Mouse (Mus musculus) cerebellum, postnatal 25 days (tissue): ENCODE results near the gene Pex10.

Experiments
- DNase-seq, 2 experiments: peaks; one replicate each; pipeline ENCODE4 v3.0.0; 2021; ENCODE audit warnings: mixed read lengths in 2 of 2

Pex10 gene

DNA sequence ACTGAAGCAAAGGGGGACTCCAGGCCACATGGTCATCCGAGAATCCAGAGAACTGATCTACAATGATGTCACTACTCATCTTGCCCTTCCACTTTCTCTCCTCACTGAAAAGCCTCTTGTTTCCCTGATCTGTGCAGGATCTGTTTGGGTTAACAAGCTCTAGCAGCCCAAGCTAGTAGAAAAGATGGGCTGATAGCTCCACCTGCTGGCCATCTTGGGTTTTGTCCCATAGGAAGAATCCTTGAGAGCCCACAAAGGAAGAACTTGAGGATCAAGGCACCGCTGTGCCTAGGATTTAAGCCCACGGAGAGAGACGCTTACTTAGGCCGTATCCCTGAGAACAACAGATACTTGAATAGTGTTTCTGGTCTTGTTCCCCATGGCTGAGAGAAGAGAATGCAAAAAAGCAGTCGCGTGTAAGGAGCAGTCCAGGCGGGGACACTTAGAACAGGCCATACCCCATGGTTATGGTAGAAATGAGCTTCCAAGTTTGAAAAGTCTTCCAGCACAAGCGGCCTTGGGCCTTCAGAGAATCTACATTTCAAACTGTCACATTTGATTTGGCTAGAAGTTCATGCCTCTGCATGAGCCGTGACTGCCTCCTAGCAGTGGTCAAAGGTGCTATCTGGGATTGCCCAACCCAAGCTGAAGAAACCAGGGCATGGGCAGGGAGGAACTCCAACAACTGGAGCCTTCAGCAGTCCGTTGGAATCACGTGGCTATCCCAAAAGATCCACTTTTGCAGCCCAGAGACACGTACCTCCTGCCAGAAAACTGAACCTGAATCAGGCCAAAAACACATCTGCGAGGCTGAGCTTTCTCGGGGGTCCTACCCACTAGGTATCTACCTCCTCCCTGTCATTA, 614 bp upstream of the Pex10 start:
- DNase-seq = peak; percentile 92 to 94

DNA sequence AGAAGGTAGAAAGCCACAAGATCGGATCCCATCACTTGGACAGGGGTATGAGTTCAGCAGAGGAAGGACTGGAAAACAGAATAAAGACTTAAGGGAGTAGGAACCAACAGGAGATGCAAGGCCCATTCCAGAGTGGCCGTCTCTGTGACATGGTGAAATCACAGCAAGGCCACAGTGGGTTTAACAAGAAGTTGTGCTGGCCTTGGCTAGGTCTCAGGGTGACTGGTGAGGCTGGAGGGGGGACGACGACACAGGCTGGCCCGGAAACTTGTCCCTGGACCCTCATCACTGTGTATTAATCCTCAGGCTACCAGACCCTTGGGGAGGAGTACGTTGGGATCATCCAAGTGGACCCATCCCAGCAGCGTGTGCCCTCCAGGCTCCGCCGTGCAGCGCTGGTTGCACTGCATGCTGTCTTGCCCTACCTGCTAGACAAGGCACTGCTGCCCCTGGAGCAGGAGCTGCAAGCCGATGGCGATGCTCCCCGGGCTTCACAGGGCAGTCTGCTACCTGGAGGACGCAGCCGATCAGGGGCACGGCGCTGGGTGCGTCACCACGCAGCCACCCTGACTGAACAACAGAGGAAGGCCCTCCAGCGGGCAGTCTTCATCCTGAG, 1.6 kb downstream of the Pex10 start:
- DNase-seq = peak; percentile 41 to 50

DNA sequence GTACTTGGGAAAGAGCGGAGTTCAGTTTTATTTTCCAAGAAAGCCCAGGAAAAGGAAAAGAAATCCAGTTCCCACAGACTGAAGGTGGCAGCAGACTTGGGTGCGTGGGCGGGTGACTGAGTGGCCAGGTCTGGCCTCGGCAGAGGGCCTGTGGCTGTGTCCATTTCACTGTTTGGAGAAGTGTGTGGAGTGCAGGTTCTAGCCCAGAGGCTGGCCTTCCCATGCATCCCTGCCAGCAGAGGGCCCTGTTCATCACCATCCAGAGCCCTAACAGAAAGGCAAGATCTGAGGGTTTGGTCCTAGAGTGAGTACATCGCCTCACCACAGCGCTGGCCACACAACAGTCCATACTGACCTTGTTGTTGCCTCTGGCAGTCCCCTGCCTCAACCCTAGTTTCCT, 2.4 kb downstream of the Pex10 start:
- DNase-seq = peak; percentile 72 to 79

DNA sequence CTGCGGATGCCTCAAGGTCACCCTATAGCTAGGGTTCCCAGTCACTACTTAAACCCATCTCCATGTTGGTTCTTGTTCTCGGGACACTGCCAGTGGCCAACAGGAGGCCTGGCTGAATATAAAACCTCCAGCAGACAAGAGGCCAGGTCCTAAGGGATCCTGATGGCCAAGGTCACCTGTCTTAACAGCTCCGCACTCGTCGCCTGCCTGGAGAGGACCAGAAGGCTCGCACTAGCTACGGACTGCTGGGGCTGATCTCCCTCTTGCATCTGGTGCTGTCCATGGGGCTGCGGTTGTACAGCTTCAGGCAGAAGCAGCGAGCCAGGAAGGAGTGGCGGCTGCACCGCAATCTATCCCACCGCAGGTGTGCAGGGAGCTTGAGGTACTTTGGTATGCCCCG, 3.4 kb downstream of the Pex10 start:
- DNase-seq = peak in 1 of 2 experiments; percentile 33

DNA sequence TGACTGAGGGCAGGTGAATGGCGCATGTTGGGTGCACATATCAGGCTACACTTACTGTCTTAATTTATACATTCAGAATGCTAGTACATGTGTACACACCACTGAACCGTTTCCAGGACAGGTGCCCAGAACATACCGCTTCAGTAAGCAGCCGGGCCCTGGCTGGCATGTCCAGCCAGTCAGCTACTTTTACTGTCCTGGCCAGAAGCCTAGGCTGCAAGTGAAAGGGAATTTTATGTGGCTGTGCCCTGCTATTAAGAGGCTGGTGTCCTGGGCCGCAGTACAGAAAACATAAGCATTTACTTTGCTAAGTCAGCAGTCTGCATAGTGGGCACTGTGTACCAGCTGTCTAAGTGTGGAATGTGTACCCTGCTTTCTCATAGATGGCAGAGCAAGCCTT, 4.1 kb downstream of the Pex10 start:
- DNase-seq = peak; percentile 44 to 53

DNA sequence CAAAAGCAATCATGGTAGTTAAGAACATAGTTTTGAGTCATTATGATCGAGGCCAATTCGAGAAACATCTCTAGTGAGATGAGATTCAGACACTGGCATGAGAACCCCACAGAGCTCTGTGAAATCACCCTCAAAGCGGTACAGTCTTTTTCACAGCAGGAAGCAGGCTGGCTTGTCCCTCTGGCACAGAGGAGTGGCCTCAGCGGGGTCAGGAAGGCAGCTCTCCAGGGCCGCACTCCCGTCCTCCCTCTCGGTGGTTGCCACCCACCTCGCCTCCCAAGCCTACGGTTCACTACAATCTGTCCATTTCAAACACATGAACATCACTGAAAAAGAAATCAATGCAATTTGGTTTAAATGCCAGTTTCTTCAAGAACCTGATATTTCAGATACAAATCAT, 7.6 kb downstream of the Pex10 start:
- DNase-seq = peak; percentile 60 to 63

DNA sequence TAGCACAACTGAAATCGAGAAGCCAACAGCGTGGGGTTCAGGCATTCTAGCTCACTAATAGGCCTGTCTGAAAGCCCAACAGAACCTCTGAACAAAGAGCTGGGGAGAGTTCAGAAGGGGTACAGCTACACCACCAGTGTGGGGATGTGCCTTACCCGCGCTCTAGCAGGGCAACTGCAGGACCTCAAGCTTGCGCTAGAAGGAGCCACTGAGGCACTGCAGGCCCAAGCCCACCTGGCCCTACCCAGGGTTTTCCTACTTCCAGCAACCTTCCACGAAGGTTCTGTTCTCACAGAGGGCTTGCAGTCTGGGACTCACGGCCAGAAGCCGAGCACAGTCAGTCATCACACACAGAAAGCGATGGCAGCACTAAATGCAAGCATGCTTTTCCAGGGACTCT, 8.3 kb downstream of the Pex10 start:
- DNase-seq = peak in 1 of 2 experiments; percentile 37

DNA sequence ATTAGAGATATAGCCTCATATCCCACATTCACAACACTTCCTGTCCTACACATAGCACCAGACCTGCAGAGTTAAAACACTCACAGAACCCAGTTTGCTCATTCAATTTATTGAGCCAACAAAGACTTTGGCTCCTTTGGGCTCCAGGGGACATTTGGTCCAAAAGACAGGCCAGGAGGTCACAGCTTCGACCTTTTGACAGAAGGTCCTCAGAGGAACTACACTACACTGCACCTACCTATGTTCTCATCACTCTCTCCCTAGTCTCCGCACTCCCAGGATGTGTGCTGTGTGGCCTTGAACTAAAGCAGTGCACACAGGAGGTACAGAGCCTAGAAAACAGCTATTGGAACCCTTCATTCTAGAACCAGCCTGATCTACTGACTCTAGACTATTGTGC, 9.0 kb downstream of the Pex10 start:
- no peak for DNase-seq

DNA sequence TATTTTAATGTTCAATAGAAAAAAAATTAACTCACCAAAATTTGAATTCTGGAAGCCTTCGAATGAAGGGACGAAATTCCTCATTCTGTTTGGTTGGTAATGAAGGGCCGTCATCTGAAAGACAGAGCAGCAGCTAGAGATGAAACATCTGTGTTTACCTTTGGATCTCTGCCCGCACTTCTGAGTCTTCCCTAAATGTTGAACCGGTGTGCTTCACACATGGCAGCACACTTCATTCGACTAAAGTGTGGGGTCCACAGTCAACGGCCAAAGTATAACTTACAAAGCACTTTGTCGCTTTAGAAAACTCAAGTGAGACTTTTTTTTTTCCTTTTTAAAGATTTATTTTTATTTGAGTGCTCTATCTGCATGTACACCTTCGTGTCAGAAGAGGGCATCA, 9.9 kb downstream of the Pex10 start:
- no peak for DNase-seq

DNA sequence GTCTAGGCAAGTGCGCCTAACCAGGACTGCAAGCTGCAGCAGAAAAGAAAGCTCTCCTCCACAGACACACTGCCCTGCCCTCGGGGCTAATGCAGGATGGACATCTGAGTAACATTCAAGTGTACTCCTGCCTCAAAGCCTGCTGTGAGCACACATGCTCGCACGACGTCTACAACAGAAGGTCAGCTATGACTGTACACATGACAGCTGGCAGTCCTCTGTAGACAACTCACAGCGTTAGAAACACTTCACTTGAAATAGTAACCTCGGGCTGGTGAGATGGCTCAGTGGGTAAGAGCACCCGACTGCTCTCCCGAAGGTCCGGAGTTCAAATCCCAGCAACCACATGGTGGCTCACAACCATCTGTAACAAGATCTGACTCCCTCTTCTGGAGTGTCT, 12.0 kb downstream of the Pex10 start:
- DNase-seq = peak; percentile 60 to 68

DNA sequence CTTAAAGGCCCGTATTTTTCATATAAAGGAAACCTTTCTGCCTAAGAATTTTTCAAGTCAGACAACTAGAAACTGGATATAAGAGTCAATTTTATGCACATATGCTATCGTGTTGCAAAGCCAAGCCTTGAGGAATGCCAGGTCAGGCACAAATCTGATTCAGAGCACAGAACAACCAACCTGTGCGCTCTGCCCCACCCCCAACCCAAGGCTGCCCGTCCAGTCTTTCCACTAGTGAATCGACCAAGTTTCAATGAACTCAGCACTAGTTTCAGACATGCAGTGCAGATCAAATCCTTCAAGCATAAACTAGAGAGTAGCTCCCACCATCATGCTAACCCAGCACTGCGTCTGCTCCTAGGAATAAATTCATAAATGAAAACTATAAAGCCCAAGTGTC, 12.8 kb downstream of the Pex10 start:
- DNase-seq = no peak

DNA sequence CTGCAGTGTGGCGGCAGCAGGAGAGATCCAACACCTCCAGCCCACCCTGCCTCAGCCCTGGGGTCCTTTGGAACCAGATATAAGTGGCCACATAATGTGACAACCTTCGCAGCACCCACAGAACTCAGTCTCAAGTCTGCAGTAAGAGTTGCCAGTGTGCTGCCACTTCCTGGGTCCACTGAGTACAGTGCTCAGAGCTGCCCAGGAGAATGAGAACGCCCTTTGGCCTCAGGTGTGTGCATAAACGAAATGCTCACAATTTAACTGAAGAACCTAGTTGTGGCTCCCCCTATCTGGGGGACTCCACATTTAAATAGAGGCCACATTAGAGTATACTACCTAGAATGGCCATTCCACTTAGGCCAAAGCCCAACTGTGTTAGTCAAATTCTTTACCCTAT, 16.7 kb downstream of the Pex10 start:
- no peak for DNase-seq

DNA sequence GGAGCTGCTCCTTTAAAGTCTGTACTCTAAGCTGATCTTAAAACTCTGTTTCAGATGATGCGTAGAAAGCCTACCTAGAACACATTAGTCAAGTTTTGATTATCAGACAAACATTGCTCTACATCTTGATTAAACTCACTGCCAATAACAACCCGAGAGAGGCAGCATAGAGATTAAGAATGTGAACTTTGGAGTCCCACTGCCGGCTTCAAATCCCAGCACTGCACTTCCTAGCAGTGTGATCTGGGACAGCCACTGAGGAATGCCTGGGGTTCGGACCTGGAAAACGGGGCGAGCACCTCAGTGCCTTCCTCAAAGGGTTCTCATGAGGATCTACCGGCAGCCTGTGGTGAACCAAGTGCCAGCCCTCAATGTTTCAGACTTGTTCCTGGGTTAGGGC, 17.5 kb downstream of the Pex10 start:
- DNase-seq = peak in 1 of 2 experiments; percentile 7

DNA sequence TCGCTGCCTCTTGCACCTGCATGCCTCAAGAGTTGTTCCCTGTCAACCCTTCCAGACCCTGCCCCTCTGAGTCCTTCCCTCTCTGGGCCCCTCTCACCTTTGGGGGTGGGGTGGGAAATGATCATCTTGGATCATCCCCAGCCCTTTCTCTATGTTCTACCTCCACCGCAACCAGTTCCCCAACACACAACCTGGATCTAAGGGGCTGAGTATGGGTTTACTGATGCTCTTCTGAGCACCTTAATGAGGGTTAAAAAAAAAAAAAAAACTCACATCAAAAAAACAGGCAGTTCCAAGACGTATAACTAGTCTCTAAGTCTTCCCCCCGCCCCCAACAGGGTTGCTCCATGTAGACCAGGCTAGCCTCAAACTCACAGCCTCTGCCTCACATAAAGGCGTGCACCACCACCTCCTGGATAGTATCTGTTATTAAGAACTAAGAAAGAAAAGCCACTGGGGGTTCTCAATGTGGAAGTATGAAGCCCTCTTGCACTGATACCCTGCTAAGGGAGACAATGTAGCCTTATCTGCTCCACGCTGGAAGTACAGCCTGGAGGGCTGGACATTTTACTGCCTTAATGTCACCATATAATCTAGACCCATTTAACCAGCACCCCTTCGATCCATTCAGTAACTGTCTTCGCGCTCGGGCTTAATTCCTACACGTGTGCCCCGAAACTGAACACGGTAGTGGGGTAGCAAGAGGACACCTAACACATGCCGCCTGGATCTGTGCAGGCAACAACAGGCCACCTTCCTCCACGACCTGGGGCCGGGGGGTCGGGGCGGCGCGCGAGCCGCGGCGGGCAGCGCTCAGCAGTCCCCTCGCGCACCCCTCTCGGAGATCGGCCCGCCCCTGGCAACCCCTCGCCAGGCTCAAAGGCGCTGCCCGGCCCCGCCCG, 18.6 kb downstream of the Pex10 start:
- DNase-seq = no peak

DNA sequence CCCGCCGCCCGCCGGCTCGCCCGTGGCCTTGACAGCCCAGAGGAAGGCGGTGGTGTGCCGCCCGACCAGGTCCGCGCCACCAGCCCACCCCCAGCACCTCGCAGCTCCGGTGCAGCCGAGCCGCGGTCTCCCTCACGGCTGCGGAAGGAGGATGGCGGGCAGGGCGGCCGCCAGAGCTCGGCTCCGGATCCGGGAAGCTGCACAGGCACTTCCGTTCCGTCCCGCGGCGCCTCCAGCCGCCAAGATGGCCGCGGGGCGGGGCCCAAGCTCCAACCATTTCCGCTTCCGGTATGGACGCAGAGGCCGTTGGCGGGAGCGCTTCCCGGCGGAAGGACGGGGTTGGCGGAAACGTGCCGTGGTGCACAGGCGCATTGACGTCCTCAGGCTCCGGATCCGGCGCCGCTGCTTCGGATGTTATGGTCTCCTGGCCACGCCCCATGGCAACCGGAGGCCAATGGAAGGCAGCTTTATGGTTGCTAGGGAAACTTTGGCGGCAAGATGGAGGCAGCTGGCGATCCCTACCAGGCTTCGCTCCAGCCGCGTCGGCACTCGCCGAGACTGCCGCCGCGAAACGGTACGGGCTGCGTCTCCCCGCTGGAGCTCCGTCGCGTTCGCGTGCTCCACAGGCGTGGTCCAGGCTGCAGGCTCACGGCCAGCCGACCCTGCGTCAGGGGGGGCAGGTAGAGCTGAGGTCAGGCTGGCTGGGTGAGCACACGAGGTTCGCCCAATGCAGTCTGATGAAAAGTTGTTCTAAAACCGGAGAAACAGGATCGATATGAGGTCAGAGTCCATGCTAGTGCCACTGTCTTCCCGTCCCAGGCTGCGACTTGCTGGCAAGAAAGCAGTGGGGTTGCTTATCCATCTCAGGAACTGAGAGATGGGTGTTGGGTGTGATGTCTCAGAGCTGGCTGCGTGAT, 19.6 kb downstream of the Pex10 start, which contains the start of the genes Rer1 and Morn1:
TSS of gene Rer1 (minus strand) at position 275 of the 917 bp plus-strand sequence.
TSS of gene Morn1 (plus strand) at position 470 of the 917 bp plus-strand sequence.
- DNase-seq = peak; percentile 100

DNA sequence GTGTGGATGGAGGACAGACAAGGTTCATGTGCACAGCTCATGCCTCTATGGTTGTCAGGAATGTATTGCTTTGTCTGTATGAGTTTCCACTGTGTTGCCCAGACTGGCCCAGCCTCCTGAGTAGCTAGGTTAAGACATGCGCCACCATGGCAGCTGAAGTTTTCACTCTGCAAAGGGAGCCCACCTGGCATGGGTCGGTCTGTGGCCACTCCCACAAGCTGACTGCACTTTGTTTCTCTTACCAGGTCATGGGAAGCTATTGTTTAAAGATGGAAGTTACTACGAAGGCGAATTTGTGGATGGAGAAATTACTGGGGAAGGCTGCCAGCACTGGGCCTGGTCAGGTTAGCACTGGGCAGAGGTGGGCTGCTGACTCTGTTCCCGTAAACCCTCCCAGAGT, 22.4 kb downstream of the Pex10 start:
- no peak for DNase-seq

DNA sequence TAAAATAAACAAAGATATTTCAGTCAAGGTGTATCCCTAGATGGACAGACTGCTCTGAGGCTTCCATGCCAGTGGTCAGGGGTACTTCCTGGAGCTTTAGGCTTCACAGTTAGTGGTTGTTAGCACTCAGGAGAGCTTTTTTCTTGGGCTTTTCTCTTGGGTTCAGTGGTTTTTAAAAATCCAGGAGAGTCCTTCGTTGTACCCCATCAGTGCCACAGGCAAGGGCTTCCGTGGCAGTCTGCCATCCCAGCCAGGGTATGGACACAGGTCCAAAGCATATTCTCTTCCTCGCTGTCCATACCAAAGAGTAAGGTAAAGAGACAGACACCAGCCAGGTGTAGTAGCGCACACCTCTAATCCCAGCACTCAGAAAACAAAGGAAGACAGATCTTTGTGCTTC, 23.3 kb downstream of the Pex10 start:
- DNase-seq = peak in 1 of 2 experiments; percentile 47

DNA sequence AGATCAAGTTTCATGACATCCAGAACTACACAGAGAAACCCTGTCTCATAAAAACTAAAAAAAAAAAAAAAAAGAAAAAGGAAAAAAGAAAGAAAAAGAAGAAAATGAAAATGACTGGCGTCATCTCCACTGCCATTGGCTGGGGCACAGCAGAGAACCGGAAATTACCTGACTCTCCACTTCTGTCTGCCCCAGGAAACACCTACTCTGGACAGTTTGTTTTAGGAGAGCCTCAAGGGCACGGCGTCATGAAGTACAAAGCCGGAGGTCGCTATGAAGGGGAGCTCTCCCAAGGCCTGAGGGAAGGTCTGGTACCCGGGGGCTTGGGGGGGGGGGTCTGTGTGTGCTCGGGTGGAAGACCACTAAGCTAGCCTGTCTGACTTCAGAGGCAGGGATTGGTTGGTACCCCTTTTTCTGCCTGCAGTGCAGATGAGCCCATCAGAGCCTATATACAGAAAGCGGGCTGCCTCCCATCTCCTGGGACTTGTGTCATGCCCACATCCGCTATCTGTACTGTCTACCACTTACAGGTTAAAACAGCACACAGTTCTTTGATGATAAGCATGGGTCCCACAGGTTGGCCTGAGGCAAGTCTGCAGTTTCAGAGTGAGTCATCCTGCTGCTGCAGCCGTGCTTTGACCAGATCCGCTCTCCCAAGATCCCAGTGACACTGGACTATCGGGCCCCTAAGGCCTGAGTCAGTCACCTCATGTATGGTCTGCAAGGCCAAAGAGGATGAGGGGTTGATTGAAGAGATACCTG, 24.1 kb downstream of the Pex10 start:
- peak; percentile 14 to 20 for DNase-seq

DNA sequence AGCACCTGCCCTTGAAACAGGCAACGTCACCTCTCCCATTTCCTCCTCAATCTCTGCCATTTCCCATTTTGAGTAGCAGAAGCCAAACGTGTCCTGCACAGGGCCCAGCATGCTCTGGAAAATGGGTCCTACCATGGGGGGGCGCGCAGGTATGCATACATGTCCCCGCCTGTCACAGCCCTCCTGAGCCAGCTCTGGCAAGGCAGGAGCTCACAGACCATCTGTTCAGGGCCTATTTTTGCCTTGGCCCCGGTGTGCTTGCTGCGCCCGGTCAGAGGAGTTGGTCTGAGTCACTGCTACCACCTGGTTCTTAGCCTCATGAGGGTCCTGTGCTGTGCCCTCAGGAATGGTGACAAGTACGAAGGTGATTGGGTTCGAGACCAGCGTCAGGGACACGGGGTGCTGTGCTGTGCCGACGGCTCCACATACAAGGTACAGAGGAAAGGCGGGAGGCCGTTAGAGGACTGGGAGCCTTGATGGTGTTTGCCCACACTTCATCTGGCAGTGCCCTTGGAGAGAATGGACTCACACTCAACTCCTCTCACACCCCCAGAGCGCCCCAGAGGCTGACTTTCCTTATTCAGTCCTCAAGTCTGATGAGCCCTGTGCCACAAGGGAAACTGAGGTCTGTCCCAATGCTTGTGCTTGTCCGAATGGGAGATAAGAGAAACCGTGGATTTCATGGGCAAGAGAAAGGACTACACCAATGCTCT, 26.1 kb downstream of the Pex10 start:
- DNase-seq = peak; percentile 94 to 95

DNA sequence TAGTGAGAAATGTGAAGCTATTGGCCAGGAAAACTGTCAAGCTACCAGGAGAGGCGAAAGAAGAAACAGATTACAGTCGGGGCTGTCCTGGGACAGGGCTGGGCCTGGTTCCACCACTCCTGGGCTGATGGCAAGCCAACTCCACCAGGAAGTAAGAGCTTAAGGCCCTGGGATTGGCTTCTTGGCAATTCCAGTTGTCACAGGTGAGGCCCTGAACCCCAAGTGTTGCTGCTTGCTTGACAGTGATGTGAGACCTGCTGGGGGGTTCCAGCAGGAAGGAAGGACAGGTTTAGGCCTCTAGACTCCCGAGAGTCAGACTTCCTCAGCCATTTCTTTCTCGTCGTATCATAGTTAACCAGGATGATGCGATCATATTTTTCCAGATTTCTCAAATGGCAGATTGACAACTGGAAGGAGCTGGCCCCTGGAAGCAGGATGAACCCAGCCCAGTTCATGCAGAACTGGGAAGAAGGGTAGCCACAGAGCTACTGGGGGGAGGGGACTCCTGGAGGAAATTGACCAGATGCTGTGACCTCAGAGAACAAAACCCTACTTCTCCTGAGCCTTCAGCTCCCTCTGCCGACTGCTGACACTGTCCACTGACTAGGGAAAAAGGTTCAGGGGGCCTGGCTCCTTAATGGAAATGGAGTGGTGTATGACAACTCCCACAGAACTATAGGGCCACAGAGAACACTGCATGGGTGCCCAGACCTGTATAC, 26.8 kb downstream of the Pex10 start:
- peak; percentile 28 to 41 for DNase-seq
